Mouse (Mus musculus) lung, postnatal 0 days (tissue): ENCODE measurements around the gene Rftn1. TPM values are rescaled to one million over a fixed set of nuclear protein-coding genes. Genes with fewer than 3 reads are reported as not detected.

Experiments used
- ATAC-seq: fragments of 200-750 bp; cut with Nextera tagmentation; 2 replicates; pipeline ENCODE4 v1.8.0; 2017; ENCODE audit warnings: moderate library complexity
- DNase-seq: peaks from one replicate; pipeline ENCODE4 v3.0.0-alpha.2; 2016; ENCODE audit warnings: low spot score
- H3K27ac ChIP-seq: fragments of 300-500 bp; sonication (generic); 2 replicates; pipeline ENCODE4 v1.5.1; 2014; ENCODE audit warnings: antibody characterized with exemption, mild to moderate bottlenecking, low read length, mixed read lengths
- H3K27me3 ChIP-seq: fragments of 300-500 bp; sonication (generic); replicated peaks from 2 replicates; pipeline ENCODE4 v1.6.1; 2014; ENCODE audit warnings: low read length, mixed read lengths; ENCODE audit not compliant: insufficient read depth
- H3K36me3 ChIP-seq: fragments of 300-500 bp; sonication (generic); 2 replicates; pipeline ENCODE4 v1.6.1; 2014; ENCODE audit warnings: low read length, mixed read lengths; ENCODE audit not compliant: insufficient read depth
- H3K4me1 ChIP-seq: fragments of 300-500 bp; sonication (generic); 2 replicates; pipeline ENCODE4 v1.6.1; 2014; ENCODE audit warnings: antibody characterized with exemption, low read depth, low read length, mixed read lengths; ENCODE audit not compliant: insufficient read depth
- H3K4me2 ChIP-seq: fragments of 300-500 bp; sonication (generic); replicated peaks from 2 replicates; pipeline ENCODE4 v1.6.1; 2014; ENCODE audit warnings: low read depth, mild to moderate bottlenecking, low read length, moderate library complexity, mixed read lengths
- H3K4me3 ChIP-seq: fragments of 300-500 bp; sonication (generic); 2 replicates; pipeline ENCODE4 v1.5.1; 2014; ENCODE audit warnings: low read depth, low read length
- H3K9ac ChIP-seq: fragments of 300-500 bp; sonication (generic); replicated peaks from 2 replicates; pipeline ENCODE4 v1.6.1; 2014; ENCODE audit warnings: low read depth, mild to moderate bottlenecking
- H3K9me3 ChIP-seq: fragments of 300-500 bp; sonication (generic); 2 replicates; pipeline ENCODE4 v1.6.1; 2016; ENCODE audit warnings: low read length, mixed read lengths
- CTCF ChIP-seq: IDR thresholded peaks from 2 replicates; pipeline ENCODE4 v1.5.1; 2016; ENCODE audit warnings: antibody characterized with exemption, mild to moderate bottlenecking
- EP300 ChIP-seq: IDR thresholded peaks from 2 replicates; pipeline ENCODE4 v1.6.1; 2016; ENCODE audit warnings: antibody characterized with exemption, mild to moderate bottlenecking, control low read depth
- WGBS: fragments of 180-500 bp; shearing (Covaris S2); extraction: QIAGEN DNeasy Blood & Tissue Kit; methylation state at CpG from one replicate; pipeline ENCODE4 v1.1.7; 2014; 5-methylcytosine and 5-hydroxymethylcytosine counted together
- polyA plus RNA-seq: library from polyadenylated mRNA; unstranded; fragments of >200 nt; fragmentation: Nextera tagmentation; extraction: Ambion mirVana; gene quantifications from 2 replicates; pipeline ENCODE4 v1.2.1, GENCODE M21; 2015

Gene Rftn1
- polyA plus RNA-seq, 1 experiment from 2014 or later, result 18.2 TPM

DNA sequence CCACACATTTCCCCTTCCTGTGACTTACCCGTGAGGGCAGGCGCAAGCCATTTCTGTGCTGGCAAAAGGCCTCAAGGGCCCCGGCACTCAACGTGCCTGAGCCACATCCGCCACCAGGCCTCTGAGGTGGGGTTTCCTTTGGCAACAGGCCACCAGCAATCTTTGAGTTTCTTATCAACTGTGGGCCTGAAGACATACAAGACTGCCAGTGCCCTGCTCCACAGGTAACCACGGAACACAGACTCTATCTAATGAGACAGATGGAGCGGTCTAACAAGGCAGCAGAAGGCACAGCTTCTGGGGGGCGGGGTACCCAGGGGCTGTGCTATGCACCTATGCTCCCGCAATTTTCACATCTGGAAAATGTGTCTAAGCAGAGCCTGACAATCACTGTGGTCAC, 54.4 kb downstream of the Rftn1 start:
- no peaks in the 10 kb centered on the region for H3K9me3 ChIP-seq
- H3K27me3 ChIP-seq, result no peaks in the 10 kb centered on the region
- H3K27ac ChIP-seq, result no peak overlapping the region
- WGBS, result 34% methylated on average over 9 of the region's 9 CpGs
- ATAC-seq (peak; percentile 69), DNase-seq (peak; percentile 58)
- H3K4me1 ChIP-seq, result peaks cover 5% of the 10 kb centered on the region; the same call in 1 of the 2 replicates
- no peak overlapping the region for H3K4me3 ChIP-seq
- no peaks in the 10 kb centered on the region for H3K36me3 ChIP-seq
- TF ChIP-seq CTCF (0 out of 2 replicates have a peak, but pooled peaks have one; percentile 5), EP300 (no peak; the same call in 1 of the 2 replicates)
- H3K4me2 ChIP-seq, result no peak overlapping the region
- H3K9ac ChIP-seq, result no peak overlapping the region

DNA sequence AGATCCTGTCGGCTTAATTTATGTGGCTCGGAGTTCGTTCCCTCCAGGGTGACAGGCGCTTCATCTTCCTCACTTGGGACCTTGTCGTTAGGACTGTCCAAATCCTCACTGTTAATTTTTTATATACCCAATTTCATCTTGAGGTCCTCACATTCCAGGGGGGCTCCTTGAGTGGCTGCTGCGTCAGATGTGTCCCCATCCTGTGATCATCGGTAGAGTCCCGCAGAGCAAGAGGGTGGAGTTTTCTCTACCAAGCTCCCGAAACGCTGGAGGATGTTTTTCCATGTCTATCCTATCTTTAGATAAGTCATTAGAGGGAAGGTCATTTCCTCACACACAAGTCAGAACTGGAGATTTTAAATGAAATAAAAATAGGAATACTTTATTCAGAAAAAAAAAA, 55.0 kb downstream of the Rftn1 start:
- no peak for DNase-seq
- Histone ChIP-seq H3K4me2 (no peak overlapping the region), H3K27me3 (no peaks in the 10 kb centered on the region), H3K9me3 (no peaks in the 10 kb centered on the region), H3K9ac (no peak overlapping the region), H3K4me1 (peaks cover 5% of the 10 kb centered on the region; the same call in 1 of the 2 replicates), H3K36me3 (no peaks in the 10 kb centered on the region), H3K27ac (no peak overlapping the region), H3K4me3 (no peak overlapping the region)
- no peak for ATAC-seq
- WGBS, result 43% methylated on average over 10 of the region's 10 CpGs
- TF ChIP-seq CTCF, result no peak
- TF ChIP-seq EP300, result no peak

DNA sequence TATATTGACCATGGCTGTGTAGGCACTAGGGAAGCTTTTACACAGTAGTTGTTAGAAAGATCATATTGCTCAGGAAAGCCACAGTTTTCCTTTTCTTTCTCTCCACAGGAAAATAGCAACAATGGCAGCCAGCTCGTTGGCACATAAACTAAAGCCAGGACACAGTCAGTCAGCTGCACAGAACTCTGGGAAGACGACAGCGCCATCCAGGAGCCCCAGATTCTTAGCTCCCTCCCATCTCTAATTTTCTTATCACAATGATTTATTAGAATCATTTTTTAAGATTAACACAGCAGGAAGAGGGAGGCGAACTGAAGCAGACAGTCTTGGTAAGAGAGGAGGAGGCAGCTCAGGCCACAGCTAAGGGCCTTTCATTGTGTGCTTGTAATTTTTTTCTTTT, 58.8 kb downstream of the Rftn1 start:
- H3K9me3 ChIP-seq, result no peaks in the 10 kb centered on the region
- H3K36me3 ChIP-seq, result no peaks in the 10 kb centered on the region
- 65% methylated on average over 4 of the region's 4 CpGs for WGBS
- DNase-seq (no peak), ATAC-seq (no peak)
- H3K4me3 ChIP-seq, result no peak overlapping the region
- H3K4me2 ChIP-seq, result no peak overlapping the region
- no peak overlapping the region for H3K27ac ChIP-seq
- no peak overlapping the region for H3K9ac ChIP-seq
- H3K4me1 ChIP-seq, result peaks cover 5% of the 10 kb centered on the region; the same call in 1 of the 2 replicates
- TF ChIP-seq CTCF (no peak), EP300 (no peak)
- no peaks in the 10 kb centered on the region for H3K27me3 ChIP-seq

DNA sequence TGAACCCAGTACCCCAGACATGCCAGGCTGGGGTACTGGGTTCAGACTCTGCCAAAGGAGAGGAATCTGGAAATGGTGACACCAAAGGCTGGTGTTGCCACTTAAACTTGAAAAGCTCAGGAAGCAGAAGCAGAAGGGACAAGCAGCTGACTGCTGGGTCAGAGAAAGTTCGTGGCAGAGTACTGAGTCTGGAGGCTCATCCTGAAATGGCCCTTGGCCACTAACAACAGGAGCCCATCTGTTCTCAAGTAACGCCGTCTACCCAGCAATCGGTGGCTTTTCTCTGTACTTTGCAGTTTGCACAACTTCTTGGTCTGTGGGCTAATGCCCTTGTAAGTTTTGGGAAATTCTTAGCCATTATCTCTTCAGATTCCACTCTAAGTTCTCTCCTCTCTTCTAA, 60.1 kb downstream of the Rftn1 start:
- no peak overlapping the region for H3K4me3 ChIP-seq
- no peak overlapping the region for H3K4me2 ChIP-seq
- no peaks in the 10 kb centered on the region for H3K4me1 ChIP-seq
- no peaks in the 10 kb centered on the region for H3K27me3 ChIP-seq
- H3K9me3 ChIP-seq, result no peaks in the 10 kb centered on the region
- H3K27ac ChIP-seq, result no peak overlapping the region
- H3K9ac ChIP-seq, result no peak overlapping the region
- ATAC-seq (no peak), DNase-seq (no peak)
- 77% methylated on average over 4 of the region's 4 CpGs for WGBS
- TF ChIP-seq EP300, result no peak
- no peak for TF ChIP-seq CTCF
- H3K36me3 ChIP-seq, result no peaks in the 10 kb centered on the region

DNA sequence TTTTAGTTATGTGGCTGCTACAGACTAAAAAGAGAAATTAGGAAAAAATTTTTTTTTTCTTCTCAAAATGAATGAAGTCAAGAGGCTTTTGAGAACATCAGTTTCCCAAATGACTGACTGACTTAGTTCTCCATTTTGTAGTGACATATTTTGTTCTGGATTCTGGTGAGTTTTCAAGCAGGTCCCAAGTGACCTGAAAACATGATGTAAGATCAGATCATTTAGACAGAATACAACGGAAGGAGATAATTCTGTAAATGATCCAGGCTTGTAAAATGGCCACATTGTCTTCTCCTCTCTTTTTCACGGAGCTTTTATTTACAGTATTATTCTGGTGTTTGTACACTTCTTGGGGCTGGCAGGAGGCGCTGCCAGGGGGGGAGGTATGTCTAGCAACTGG, 62.1 kb downstream of the Rftn1 start:
- no peak overlapping the region for H3K9ac ChIP-seq
- H3K4me1 ChIP-seq, result no peaks in the 10 kb centered on the region; the same call in 1 of the 2 replicates
- TF ChIP-seq EP300, result no peak
- no peak for TF ChIP-seq CTCF
- ATAC-seq (no peak), DNase-seq (no peak)
- H3K4me3 ChIP-seq, result no peak overlapping the region
- H3K27ac ChIP-seq, result no peak overlapping the region
- H3K27me3 ChIP-seq, result no peaks in the 10 kb centered on the region
- WGBS, result 48% methylated on average over 3 of the region's 3 CpGs
- no peaks in the 10 kb centered on the region for H3K9me3 ChIP-seq
- no peaks in the 10 kb centered on the region for H3K36me3 ChIP-seq
- H3K4me2 ChIP-seq, result no peak overlapping the region

DNA sequence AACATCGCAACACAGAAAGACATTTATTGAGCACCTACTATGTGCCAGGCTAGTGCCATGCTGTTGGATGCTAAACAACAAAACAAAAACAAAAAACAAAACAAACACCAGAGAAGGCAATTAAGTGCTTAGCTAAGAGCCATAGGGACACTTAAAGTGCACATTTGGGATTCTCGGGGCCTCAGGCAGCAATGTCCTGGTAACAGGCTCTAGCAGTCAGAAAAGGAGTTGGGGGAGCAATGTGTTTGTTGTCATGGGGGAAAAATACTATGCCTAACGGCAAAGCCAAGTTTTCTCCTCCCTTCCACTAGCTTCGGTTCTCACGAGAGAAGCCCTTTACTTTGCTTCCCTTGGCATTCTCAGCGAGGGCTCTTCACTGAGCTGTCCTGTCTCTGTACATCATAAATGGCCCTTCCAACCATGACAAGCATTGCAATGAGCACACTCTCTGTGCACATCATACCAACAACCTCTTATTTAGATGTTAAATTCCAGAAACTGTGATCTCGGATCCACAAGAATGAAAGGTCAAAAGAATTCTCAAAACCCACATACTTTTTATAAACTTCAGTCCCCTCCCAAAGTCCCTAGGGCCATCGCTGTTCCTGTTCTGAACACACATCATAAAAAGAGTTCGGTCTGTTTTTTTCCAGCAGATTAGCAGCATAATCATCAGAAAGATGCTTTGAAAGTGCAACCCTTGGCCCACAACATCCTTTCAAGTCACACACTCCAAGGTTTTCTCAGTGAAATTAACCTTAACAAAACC, 63.2 kb downstream of the Rftn1 start:
- Histone ChIP-seq H3K36me3 (no peaks in the 10 kb centered on the region), H3K4me3 (no peak overlapping the region), H3K9me3 (no peaks in the 10 kb centered on the region), H3K27me3 (no peaks in the 10 kb centered on the region), H3K4me2 (no peak overlapping the region), H3K4me1 (no peaks in the 10 kb centered on the region; the same call in 1 of the 2 replicates), H3K27ac (no peak overlapping the region), H3K9ac (no peak overlapping the region)
- no peak for ATAC-seq
- no peak for TF ChIP-seq CTCF
- no peak for TF ChIP-seq EP300
- 75% methylated on average over 9 of the region's 9 CpGs for WGBS
- DNase-seq, result no peak
